Mouse (Mus musculus) Patski (cell line): ENCODE measurements around the gene 4930563M21Rik. TPM values are rescaled to one million over a fixed set of nuclear protein-coding genes. Genes with fewer than 3 reads are reported as not detected.
A peak's percentile ranks its signal among the peaks of the same experiment; 100 is the strongest.
"Not testable (repeated sequence)": the region's sequence is repeated elsewhere in the genome, so short reads cannot be mapped to it uniquely, and the experiment has no call there.

Experiments used
- ATAC-seq: fragments of 100-300 bp; one replicate; pipeline ENCODE4 v1.8.0; 2021
- CTCF ChIA-PET: fragments of 350-600 bp; sonication (Branson Sonifier 250); formaldehyde crosslinking; loops from one replicate; lab custom pipeline; 2022; ENCODE audit warnings: inconsistent platforms; lab: Charles Lee
- POLR2A ChIA-PET: fragments of 350-600 bp; sonication (Branson Sonifier 250); formaldehyde crosslinking; loops from one replicate; lab custom pipeline; 2022; ENCODE audit warnings: antibody characterized with exemption, inconsistent platforms; lab: Charles Lee
- DNase-seq: peaks from one replicate; pipeline ENCODE4 v3.0.0-alpha.2; 2011; ENCODE audit warnings: low read depth, low spot score
- H3K27me3 ChIP-seq: fragments of 371-371 bp; one replicate; pipeline ENCODE4 v1.5.1; 2021
- CTCF ChIP-seq: fragments of 100-300 bp; IDR thresholded peaks from one replicate; pipeline ENCODE4 v1.5.1; 2021
- in situ Hi-C: fragments of 300-500 bp; cut with MboI; formaldehyde crosslinking; loops from 3 replicates; pipeline ENCODE4 v1.11.1; 2018; ENCODE audit warnings: low pct_unique_long_range_greater_than_20kb, mixed read lengths
- polyA plus RNA-seq: library from polyadenylated mRNA; unstranded; gene quantifications from one replicate; pipeline ENCODE4 v1.2.3, GENCODE M21; 2021

4930563M21Rik gene
- polyA plus RNA-seq, result not detected

DNA sequence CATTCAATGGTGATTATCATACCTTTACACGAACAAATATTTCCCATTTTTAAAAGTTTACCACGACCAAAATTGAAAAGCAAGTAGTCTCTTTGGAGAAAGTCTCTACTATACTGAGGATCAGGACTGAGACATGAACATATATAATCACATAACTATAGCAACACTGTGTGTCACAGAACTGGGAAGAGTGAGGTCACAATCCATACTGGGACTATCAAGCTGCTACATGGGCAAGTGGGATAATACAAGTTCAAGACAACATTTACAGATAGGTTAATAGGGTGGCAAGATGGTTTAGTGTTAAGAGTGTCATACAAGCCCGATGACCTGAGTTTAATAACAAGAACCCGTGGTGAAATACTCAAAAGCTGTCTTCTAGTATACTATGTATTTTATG is at the start of gene 4930563M21Rik:
Gene 4930563M21Rik (minus strand): TSS at position 101 of the 400 bp plus-strand sequence.
- DNase-seq (no peak), ATAC-seq (no peak)
- in situ Hi-C loops, result no loop called here
- ChIA-PET POLR2A (no interaction called here), CTCF (no interaction called here)
- no peaks in the 10 kb centered on the region for H3K27me3 ChIP-seq
- no peak for TF ChIP-seq CTCF

DNA sequence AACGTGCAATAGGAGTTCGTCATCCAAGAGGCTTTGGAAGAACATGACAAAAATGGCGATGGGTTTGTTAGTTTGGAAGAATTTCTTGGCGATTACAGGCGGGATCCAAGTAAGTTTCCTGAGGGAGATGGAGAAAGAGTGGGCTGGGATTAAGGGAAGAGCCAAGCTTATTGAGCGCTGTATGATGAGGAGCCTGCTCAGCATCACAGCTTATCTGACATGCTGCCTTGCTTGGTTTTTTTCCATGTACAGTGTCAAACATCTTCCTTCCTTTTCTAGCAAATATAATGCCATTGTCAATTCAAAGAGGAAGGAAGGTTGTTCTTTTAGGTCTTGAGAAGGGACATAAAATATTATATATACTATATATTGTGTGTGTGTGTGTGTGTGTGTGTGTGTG is 45.8 kb upstream of the 4930563M21Rik start:
- ATAC-seq (no peak), DNase-seq (no peak)
- no peaks in the 10 kb centered on the region for H3K27me3 ChIP-seq
- in situ Hi-C loops, result no loop called here
- CTCF ChIA-PET, result no interaction called here
- no peak for TF ChIP-seq CTCF
- POLR2A ChIA-PET, result no interaction called here

DNA sequence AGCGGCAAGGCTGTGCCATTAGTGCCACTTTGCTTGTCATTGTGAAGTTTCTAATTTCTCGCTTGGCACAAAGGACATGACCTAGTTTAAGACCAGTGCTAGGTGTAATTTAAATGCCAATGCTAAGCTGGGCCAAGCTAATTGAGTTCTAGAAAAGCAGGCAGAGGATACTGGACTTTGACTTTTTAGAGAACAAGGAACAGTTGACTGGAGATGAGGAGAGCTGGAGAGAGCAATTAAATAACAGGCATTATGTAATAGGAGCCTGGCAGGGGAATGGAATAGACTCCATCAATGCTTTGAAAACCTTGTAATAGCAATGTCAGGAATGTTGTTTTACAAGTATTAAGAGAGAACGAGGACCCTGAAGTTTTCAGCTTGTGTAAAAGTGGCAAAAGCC is 43.4 kb upstream of the 4930563M21Rik start:
- DNase-seq, result no peak
- ChIA-PET CTCF (interaction anchor here (1.4 to 2.0 kb wide), 5 partner anchors 8 to 20 kb away, joined by 3 to 6 read pairs (median 4); no protein-coding TSS in a partner anchor), POLR2A (no interaction called here)
- no peak for ATAC-seq
- in situ Hi-C loops, result no loop called here
- no peak for TF ChIP-seq CTCF
- H3K27me3 ChIP-seq, result no peaks in the 10 kb centered on the region

DNA sequence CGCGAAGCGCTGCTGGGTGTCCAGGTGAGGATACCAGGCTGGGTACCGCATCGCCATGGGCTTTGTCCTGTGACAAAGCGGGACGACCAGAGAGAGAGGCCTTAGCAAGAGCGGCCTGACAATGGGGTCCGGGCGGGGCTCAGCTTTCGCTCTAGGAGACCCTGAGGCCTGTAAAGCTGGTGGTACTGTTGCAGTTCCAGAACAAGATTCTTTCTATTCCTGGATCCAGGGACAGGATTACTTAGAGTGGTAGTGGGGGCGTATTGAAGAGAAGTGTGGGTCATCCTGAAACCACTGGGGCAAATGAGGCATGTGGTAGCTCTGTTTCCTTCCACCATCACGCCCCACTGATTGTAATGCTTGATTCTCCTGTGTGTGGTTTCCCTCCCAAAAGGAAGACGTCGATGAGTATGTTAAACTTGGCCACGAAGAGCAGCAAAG is 31.9 kb upstream of the 4930563M21Rik start:
- DNase-seq (peak; percentile 13), ATAC-seq (peak; percentile 25)

GRCm38 (mm10) chr9:56041372-56042180 is 31.2 kb upstream of the 4930563M21Rik start, which contains the start of gene Rcn2:
Gene Rcn2 (plus strand): TSS chr9:56041845.
- ChIA-PET CTCF (interaction anchor here (2.0 kb wide), 1 partner anchor 13 kb away, joined by 6 read pairs; no protein-coding TSS in a partner anchor), POLR2A (no interaction called here)
- TF ChIP-seq CTCF, result no peak
- peak; percentile 47 for DNase-seq
- peaks cover 23% of the 10 kb centered on the region for H3K27me3 ChIP-seq
- in situ Hi-C loops, result no loop called here
- ATAC-seq, result peak; percentile 99

More for the DNA sequence above, 31.9 kb upstream of the 4930563M21Rik start:
- peaks cover 17% of the 10 kb centered on the region for H3K27me3 ChIP-seq
- no peak for TF ChIP-seq CTCF
- ChIA-PET CTCF (interaction anchor here (1.1 to 2.0 kb wide), 3 partner anchors 13 to 33 kb away, joined by 5 to 7 read pairs (median 6); no protein-coding TSS in a partner anchor), POLR2A (no interaction called here)
- in situ Hi-C loops, result no loop called here

DNA sequence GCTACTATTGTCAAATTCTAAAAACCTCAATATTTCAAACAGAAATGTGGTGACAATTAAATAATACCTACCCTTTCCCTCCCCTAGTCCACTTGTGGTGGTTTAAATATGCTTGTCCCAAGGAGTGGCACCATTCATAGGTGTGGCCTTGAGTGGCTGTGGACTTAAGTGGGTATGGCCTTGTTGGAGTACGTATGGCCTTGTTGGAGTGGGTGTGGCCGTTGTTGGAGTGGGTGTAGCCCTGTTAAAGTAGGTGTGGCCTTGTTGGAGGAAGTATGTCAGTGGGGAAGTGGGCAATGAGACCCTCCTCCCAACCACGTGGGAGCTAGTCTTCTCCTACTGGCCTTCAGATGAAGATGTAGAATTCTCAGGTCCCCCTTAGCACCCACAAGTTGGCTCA is 21.9 kb upstream of the 4930563M21Rik start:
- in situ Hi-C loops, result no loop called here
- no peak for ATAC-seq
- peaks cover 12% of the 10 kb centered on the region for H3K27me3 ChIP-seq
- POLR2A ChIA-PET, result no interaction called here
- CTCF ChIA-PET, result no interaction called here
- TF ChIP-seq CTCF, result no peak
- no peak for DNase-seq

DNA sequence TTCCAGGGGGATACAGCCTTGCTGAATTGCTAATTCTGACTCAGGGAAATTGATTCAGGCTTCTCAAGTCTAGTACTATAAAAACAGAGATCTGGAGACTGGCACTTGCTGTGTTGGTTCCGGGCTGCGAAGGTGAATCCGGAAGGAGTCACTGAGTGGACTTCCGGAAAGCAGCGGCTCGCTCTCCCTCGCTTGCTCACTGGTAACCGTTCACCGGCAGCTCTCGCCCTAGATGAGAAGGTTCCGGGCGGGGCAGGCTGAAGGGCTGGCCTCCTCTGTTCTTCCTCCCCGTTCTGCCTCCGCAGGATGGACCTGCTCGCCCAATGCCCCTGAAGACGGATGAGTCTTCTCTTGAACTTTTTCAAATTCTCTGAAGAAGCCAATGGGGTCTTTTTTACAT is 16.9 kb upstream of the 4930563M21Rik start:
- no peak for DNase-seq
- POLR2A ChIA-PET, result no interaction called here

GRCm38 (mm10) chr9:56024772-56025171 is 14.4 kb upstream of the 4930563M21Rik start:
- ChIA-PET POLR2A (no interaction called here), CTCF (interaction anchor here (1.8 kb wide), 1 partner anchor 96 kb away, joined by 6 read pairs; no protein-coding TSS in a partner anchor)
- peaks cover 3% of the 10 kb centered on the region for H3K27me3 ChIP-seq
- DNase-seq, result no peak
- peak; percentile 31 for TF ChIP-seq CTCF
- no peak for ATAC-seq
- in situ Hi-C loops, result loop anchor here (5.0 kb wide), 1 partner anchor 77 kb away; no protein-coding TSS in a partner anchor

More for the DNA sequence above, 16.9 kb upstream of the 4930563M21Rik start:
- H3K27me3 ChIP-seq, result peaks cover 3% of the 10 kb centered on the region
- TF ChIP-seq CTCF, result no peak
- CTCF ChIA-PET, result no interaction called here
- ATAC-seq, result no peak
- in situ Hi-C loops, result no loop called here

DNA sequence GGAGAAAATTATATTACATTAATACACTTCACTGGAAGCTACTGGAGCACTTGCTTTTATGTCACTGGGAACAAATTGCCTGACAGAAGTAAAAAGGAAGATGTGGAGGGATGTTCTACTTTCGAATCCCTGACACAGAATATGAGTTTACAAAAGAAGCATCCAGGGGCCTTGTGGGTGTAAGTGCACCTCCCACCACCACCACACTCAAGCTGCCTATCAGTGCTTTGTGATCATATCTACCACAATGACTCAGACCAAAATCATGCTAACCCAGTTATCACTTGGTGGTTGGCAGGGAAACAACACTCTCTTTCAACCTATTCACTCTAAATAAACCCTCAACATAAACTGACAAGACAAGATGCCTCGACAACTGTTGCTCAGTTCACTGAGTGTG is 5.7 kb downstream of the 4930563M21Rik start:
- POLR2A ChIA-PET, H3K27me3 ChIP-seq, in situ Hi-C loops, CTCF ChIA-PET, ATAC-seq, DNase-seq: not testable (repeated sequence)

DNA sequence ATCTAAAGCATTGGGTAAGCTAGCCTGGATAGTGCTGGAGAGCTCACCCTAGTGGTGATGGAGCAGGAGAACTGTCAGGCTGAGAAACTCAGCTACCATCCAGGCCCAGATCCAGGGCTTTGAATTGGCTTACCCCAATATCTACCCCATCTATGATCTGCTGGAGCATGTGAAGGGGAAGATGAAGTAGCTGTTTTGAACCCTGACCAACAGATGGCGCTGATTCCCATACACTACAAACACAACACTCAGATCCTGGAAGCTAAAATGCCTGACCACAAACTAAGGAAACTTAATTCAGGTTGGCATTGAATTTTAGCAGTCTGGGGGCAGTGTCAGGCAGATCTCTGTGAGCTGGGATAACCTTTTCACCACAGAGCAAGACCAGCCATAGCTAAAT is 63.5 kb downstream of the 4930563M21Rik start:
- no peaks in the 10 kb centered on the region for H3K27me3 ChIP-seq
- no peak for DNase-seq
- TF ChIP-seq CTCF, result peak; percentile 71
- CTCF ChIA-PET, result interaction anchor here (0.7 to 1.8 kb wide), 5 partner anchors 9 to 175 kb away, joined by 3 to 13 read pairs (median 3); partner anchors contain the start of gene Scaper
- peak; percentile 26 for ATAC-seq
- in situ Hi-C loops, result loop anchor here (5.0 kb wide), 1 partner anchor 75 kb away; no protein-coding TSS in a partner anchor
- POLR2A ChIA-PET, result no interaction called here

GRCm38 (mm10) chr9:55941356-55941755 is 69.0 kb downstream of the 4930563M21Rik start:
- ATAC-seq, result no peak
- no peak for TF ChIP-seq CTCF
- DNase-seq, result no peak
- in situ Hi-C loops, result no loop called here
- ChIA-PET POLR2A (no interaction called here), CTCF (no interaction called here)
- H3K27me3 ChIP-seq, result no peaks in the 10 kb centered on the region
